Mouse (Mus musculus) kidney, adult 2 months (tissue): ENCODE measurements around the gene Prkab2.

Source experiments
- CTCF ChIP-seq: fragments of 200-500 bp; conservative IDR thresholded peaks from 2 replicates; pipeline ENCODE4 v1.5.1; 2011; ENCODE audit warnings: low read depth, mild to moderate bottlenecking, control low read depth, low read length, moderate library complexity, mixed read lengths; ENCODE audit not compliant: insufficient read depth, insufficient read length
- POLR2A ChIP-seq: fragments of 200-500 bp; IDR thresholded peaks from one replicate; pipeline ENCODE4 v1.6.1; 2011; ENCODE audit warnings: low read depth, low read length, control low read depth

GRCm38 (mm10) chr3:97689289-97689688 is 31.3 kb downstream of the Prkab2 start:
- no peak for TF ChIP-seq CTCF
- TF ChIP-seq POLR2A = no peak
